Mouse (Mus musculus) T-helper 1 cell (primary cell): ENCODE measurements at regions not wholly inside any gene's neighbourhood (a gene's known extent, or its start where the extent isn't known, plus 50 kb on each side); places are given as distances from the start of the nearest gene placed in this dataset.

Source experiments
- in situ Hi-C: fragments of 300-600 bp; cut with MboI, MseI; formaldehyde crosslinking; loops from one replicate; pipeline ENCODE4 v1.15.1; 2025; ENCODE audit warnings: high pct_unique_total_duplicates

DNA sequence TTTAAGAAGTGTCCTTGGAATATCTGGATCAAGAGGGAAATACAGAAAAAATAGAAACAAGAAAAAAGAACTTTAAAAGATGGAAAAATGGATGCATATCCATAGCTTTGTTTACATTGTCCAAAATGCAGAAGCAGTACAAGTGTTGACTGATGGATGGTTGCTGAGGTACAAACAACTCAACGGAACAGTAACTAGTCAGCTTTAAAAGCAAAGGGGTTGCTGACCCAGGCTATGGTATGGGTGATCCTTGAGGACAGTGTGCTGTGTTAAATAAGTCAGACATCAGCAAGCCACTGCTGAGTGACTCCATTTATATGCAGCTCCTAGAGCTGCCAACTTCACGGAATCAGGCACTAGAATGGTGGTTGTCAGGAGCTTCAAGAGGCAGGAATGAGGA, 338.9 kb upstream of the Tmc3 start:
- in situ Hi-C loops, result no loop called here

- in situ Hi-C loops, result no loop called here
Observed at GRCm38 (mm10) chr7:83251995-83252563, 332.6 kb upstream of the Tmc3 start.

DNA sequence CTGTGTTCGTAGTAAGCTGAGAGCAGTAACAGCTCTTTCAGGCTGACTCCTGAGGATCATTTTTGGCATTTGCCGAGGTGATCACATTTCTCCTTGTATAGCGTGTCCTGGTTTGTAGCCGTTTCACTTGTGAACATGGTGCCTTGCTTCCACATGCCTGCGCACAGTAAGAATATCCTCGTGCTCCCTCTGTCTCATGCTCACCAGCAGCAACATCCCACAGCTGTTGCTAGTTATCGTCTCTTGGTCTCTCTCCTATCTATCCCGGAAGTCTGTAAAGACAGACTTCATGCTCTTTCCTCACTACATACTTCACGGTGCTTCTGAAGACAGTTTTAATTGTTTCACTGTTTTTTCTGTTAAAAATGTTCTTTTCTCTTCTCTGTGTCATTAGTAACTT, 331.7 kb upstream of the Tmc3 start:
- in situ Hi-C loops, result no loop called here

- in situ Hi-C loops, result no loop called here
Observed at GRCm38 (mm10) chr7:83253432-83253831, 331.3 kb upstream of the Tmc3 start.

DNA sequence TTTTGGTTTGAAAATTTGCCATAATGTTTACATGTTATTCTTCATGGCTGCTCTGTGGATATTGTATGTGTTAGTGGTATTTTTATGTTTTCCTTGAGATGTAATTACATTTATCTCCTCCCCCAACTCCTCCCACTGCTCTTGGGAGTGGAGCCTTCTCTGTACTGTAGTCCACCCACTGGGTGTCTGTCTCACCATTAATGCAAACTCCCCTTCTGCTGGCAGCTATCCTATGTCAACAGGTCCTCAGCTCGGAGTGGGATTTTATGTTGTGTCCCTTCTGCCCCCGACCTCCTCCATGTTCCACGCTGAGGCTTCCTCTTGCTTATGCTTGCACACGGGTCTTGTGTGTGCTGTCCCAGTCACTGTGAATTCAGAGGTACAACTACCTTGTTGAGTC, 330.3 kb upstream of the Tmc3 start:
- in situ Hi-C loops, result no loop called here

DNA sequence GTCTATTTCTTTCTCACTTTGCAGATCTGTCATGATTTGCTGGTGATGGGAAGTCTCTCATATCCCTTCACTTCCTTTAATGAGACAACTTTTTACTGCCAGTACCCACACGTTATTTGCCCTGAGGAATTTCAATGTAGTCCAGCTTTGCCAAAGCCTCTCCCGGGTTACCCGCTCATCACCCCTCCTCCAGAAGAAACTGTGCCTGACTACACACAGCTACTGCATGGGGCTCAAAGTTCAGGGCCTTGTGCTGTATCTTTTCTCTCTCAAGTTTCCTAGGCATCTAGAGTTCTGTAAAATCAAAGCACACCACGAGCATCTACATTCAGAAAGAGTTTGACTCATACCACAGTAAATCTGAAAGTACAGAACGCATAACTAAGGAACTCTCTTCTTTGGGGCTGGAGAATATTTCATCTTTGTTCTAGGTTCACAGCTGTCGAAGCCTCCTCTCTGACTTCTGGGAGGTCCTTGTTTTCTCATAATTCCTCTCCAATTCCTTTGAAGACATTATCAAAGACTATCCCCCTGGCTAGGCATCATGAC, 328.4 kb upstream of the Tmc3 start:
- in situ Hi-C loops, result no loop called here

DNA sequence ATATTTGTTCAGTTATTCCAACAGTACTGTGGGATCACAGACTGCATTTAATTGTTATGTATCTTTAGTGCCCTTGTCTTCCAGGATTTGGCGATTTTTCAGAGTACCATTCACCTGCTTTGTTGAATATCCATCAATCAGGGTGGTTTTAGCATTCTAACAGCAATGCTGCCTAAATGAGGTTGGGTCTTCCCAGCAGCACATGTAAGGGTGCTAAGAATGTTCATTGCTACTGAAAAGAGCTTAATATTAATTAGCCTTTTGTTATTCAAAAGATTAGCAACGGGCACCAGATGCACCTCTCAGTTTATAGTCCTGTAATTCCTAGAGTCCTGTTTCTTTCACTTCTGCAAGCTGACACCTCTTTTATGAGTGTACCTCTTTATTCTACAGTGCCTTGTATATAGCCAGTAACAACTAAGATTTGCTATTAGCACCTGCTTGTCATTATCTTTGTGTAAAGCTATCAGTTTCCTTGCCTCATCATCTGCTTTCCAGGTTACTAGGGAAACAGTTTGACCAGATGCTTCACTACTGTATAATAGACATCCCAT, 326.3 kb upstream of the Tmc3 start:
- in situ Hi-C loops, result no loop called here

DNA sequence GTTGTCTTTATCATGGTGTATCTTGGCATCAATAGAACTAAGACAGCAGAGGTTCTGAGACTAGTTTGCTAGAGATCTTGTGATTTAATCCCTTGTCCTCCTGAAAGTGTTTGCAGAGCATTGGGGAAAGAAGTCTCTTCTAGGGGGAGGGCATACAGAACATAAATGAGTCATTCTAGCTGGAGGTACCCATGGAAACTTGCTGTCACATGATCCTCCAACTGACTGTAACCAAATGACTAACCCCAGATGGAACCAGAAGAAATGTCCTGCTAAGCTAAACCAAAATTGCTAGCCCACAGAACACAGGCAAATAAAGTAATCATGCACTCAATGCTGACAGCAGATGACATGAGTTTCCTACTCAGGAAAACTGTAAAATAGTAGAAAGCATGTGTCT, 323.2 kb upstream of the Tmc3 start:
- in situ Hi-C loops, result no loop called here

DNA sequence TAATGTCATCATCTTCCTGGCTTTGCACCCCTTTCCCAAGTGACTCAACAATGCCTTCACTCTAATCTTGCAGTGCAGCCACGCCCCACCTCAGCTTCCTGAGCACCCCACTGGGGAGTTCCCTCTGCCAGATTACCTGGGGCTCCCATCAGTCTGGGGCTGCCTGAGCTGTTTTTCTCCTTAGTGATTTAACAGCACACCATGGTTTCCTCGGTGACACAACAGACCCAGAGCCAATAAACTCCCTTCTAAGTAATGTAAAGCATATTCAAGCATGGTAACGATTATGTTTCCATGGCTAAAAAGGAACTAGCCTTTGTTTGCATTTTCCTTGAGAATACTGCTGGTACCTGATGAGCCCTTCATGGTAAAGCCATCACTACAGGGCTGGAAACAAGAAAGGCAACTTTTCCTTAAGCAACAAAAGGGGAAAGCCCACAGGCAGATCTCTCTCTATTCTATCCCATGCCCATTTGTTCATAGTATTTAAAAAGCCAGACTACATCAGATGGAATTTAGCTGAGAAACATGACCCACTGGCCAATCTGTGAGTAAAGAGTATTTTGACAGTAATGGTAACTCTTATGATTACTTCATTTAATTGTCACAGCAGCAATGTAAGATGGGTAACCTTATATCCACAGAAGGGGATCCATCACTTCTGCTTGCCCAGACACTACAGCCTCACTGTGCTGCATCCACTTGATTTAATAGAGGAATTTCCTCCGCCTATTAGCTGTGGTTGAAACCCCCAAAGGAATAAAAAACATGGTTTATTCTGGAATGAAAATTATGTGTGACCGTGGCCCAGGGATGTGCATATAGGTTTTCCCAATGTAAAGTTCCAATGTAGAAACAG, 294.6 kb upstream of the Tmc3 start:
- in situ Hi-C loops, result no loop called here

GRCm38 (mm10) chr7:83307112-83307511, 277.6 kb upstream of the Tmc3 start:
- in situ Hi-C loops, result no loop called here

- in situ Hi-C loops, result no loop called here
Observed at GRCm38 (mm10) chr7:83312172-83312571, 272.6 kb upstream of the Tmc3 start.

DNA sequence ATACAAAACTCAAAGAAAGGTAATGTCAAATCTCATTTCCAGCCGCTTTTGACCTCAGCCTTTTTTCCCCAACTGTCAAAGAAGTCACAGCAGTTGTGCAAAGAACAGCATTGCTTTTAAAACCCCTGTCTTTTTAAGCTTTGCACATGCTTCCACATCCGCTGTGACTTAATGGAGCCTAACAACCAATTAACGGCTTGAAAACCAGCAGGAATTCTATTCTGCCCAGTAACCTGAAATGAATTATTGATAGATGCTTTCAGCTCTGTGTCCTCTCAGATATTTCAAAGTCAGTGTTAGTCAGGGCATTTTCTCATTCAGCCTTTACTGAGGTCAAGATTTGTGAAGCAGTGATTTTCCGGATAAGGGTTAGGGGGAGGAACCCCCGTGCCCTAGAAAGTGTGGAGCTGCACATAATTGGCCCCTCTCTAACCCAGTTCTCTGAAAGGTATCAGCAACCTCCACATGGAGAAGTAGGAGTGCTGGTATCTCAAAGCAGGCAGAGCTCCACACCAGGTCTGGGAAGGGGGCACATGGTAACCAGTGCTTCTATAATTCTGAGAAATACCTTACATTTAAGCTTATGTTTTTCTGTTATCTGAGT, 254.8 kb upstream of the Tmc3 start:
- in situ Hi-C loops, result no loop called here

GRCm38 (mm10) chr7:83347103-83347754, 237.5 kb upstream of the Tmc3 start:
- in situ Hi-C loops, result no loop called here

DNA sequence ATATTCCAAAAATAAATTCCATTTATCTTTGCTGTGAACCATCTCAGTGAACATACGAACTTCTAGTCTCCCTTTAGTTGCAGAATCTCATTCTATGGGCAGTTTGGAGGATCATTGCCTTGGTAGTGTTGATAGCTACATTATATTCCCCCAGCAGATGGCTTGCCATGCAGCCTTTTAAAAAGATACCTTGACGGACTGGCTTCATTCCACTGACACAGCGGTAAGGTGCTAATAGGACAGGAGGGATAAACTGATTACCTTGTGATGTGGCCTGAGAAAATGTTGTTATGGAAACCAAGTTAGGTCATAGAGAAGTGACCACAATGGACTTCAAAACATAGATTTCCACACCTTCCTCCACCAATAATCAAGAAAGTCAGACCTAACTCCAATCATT, 215.5 kb upstream of the Tmc3 start:
- in situ Hi-C loops, result no loop called here

DNA sequence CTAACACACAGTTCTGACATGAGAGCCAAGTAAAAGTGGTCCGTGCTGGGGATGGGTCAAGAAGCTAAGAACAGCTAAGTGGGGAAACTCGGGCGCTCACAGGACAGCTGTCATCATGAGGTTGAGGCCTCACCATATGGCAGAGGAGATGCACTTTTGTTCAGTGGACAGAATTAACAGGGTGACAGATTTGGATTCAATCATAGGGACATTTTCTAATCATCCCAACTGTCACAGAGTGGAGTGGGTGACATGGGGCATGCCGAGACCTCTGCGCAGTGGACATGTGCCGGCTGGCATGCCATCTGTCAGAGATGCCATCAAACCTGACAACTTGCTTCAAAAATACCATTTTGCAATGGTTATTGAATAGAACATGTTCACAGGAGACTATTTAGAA, 215.1 kb upstream of the Tmc3 start:
- in situ Hi-C loops, result no loop called here

GRCm38 (mm10) chr7:83376826-83377225, 207.9 kb upstream of the Tmc3 start:
- in situ Hi-C loops, result no loop called here

- in situ Hi-C loops, result no loop called here
Observed at GRCm38 (mm10) chr7:83381381-83382181, 203.1 kb upstream of the Tmc3 start.

DNA sequence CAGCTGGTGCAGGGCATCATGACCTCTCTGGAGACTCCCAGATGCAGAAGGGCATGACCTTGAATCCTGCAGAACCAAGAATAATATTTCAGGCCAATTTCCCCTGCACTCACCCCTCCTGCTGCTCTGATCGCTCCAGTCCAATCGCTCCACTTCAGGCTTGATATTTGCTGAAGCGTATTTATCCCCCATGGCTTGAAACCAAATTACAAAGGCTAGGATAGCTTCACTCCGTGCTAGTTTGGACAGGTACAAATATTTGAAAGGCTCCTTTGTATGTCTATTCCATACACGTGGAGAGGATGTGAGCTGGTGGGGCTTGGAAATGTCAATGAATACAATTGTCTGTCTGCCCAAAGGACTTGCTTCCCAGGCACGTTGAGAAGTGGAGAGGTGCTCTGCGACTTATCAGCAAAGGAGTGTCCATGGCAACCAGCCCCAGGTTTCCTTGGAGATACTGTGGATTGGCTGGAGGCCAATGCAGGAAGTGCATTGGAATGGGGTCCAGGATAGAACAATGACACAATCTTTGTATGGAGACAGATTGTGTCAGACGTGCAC, 201.8 kb upstream of the Tmc3 start:
- in situ Hi-C loops, result no loop called here

- in situ Hi-C loops, result no loop called here
Observed at GRCm38 (mm10) chr7:83391388-83391787, 193.3 kb upstream of the Tmc3 start.

DNA sequence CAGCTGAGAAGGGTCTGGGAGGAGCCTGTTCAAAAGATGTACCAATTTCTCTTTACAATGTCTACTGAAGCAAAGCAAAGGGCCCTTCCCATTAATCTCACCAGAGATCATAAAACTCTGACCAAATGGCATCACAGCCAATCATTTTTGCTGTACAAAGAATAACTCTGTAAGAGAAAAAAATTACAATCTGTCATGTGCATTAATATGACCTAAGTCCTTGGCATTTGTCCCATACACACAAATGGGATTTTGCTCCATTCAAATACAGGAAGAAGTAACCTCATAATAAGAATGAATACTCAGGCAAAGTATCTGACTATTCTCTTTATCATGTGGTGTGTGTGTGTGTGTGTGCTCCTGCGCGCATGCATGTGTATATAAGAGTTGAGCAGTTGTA, 192.5 kb upstream of the Tmc3 start:
- in situ Hi-C loops, result no loop called here

- in situ Hi-C loops, result no loop called here
Observed at GRCm38 (mm10) chr7:83392625-83393024, 192.1 kb upstream of the Tmc3 start.
